Mouse (Mus musculus): ENCODE measurements at regions not wholly inside any gene's neighbourhood (a gene's known extent, or its start where the extent isn't known, plus 50 kb on each side); places are given as distances from the start of the nearest gene placed in this dataset.

DNA sequence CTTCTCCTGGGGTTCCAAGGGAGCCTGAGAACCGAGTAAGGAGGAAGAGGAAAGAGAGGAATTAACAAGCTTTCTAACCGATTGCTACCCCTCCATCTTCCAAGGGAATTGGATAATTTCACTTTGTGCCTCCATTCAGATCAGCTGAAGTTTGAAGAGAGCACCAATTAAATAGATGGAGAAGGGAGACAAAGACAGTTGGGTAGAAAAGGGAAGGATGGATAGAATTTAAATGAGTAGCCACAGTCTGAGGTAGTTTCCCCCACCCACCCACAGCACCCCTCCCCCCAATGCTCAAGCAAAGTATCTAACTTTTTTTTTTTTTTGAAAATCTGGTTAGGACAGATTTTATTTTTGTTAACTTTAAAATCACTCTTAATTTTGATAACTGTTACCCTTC lies 87.2 kb upstream of the Slc7a11 start:
- Histone ChIP-seq H3K4me1 (replicated peaks) (no peaks in the 10 kb centered on the region), H3K4me2 (no peak overlapping the region), H3K27ac (ENCODE audit: poor library complexity, severe bottlenecking) (no peak overlapping the region), H3K27me3 (replicated peaks) (no peaks in the 10 kb centered on the region), H3K36me3 (no peaks in the 10 kb centered on the region), H3K4me3 (no peak overlapping the region), H3K9me3 (replicated peaks) (peaks cover 4% of the 10 kb centered on the region; the same call in 1 of the 2 replicates), H3K9ac (no peak overlapping the region)
- WGBS, result 54% methylated on average over 2 of the region's 2 CpGs
- no peak for ATAC-seq (ENCODE audit: insufficient number of reproducible peaks, low FRiP score)

DNA sequence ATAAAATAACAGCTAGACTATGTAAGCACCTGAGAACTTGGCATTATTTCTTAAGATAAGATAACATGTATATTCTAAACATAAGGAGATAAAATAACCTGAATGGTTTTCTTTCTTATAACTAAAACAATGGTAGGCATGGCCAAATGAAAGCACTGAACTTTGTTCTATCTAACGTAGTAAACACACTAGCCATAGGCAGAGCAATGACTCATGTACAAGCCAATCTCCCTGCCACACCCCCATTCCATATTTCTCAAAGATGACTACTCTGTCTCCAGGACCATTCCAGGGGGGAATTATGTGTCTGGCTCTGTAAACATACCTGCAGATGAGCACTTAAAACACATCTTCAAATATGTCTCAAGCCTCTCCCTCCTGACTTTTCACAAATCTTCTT lies 80.6 kb upstream of the Slc7a11 start:
- Histone ChIP-seq H3K27me3 (replicated peaks) (no peaks in the 10 kb centered on the region), H3K9me3 (replicated peaks) (no peaks in the 10 kb centered on the region), H3K4me2 (no peak overlapping the region), H3K4me1 (replicated peaks) (no peaks in the 10 kb centered on the region), H3K4me3 (no peak overlapping the region), H3K9ac (no peak overlapping the region), H3K36me3 (no peaks in the 10 kb centered on the region), H3K27ac (ENCODE audit: poor library complexity, severe bottlenecking) (no peak overlapping the region)
- WGBS, result 67% methylated on average over 1 of the region's 1 CpGs
- no peak for ATAC-seq (ENCODE audit: insufficient number of reproducible peaks, low FRiP score)

GRCm38 (mm10) chr3:50507211-50507610 lies 63.8 kb upstream of the Slc7a11 start:
- no peaks in the 10 kb centered on the region for H3K9me3 ChIP-seq (replicated peaks)
- no peak overlapping the region for H3K9ac ChIP-seq
- no peaks in the 10 kb centered on the region for H3K4me1 ChIP-seq (replicated peaks)
- no peak overlapping the region for H3K4me3 ChIP-seq
- H3K4me2 ChIP-seq, result no peak overlapping the region
- no peaks in the 10 kb centered on the region for H3K27me3 ChIP-seq (replicated peaks)
- no peaks in the 10 kb centered on the region for H3K36me3 ChIP-seq
- 76% methylated on average over 2 of the region's 2 CpGs for WGBS
- ATAC-seq (ENCODE audit: insufficient number of reproducible peaks, low FRiP score), result no peak
- no peak overlapping the region for H3K27ac ChIP-seq (ENCODE audit: poor library complexity, severe bottlenecking)
